Mouse (Mus musculus) cerebellum, postnatal 10 days (tissue): ENCODE results near the gene Ehhadh.

Experiments used
- DNase-seq, 2 experiments: peaks; one replicate each; pipeline ENCODE4 v3.0.0; 2021; ENCODE audit warnings: mixed read lengths in 2 of 2

The Ehhadh gene

GRCm38 (mm10) chr16:21727421-21727820 lies 60.2 kb downstream of the Ehhadh start:
- no peak for DNase-seq

GRCm38 (mm10) chr16:21724261-21724660 lies 63.3 kb downstream of the Ehhadh start:
- no peak for DNase-seq

- DNase-seq: no peak
Measured at GRCm38 (mm10) chr16:21719770-21720169, 67.8 kb downstream of the Ehhadh start.

GRCm38 (mm10) chr16:21714516-21714915 lies 73.1 kb downstream of the Ehhadh start:
- no peak for DNase-seq
